Mouse (Mus musculus) liver, embryonic 12.5 days (tissue): ENCODE measurements around the gene Faxc. TPM values are rescaled to one million over a fixed set of nuclear protein-coding genes. Genes with fewer than 3 reads are reported as not detected.
A peak's percentile ranks its signal among the peaks of the same experiment; 100 is the strongest.

Experiments
- ATAC-seq: fragments of 200-750 bp; cut with Nextera tagmentation; 2 replicates; pipeline ENCODE4 v1.8.0; 2017; ENCODE audit warnings: moderate number of reproducible peaks, mild to moderate bottlenecking, moderate library complexity
- H3K27ac ChIP-seq: fragments of 300-500 bp; sonication (generic); 2 replicates; pipeline ENCODE4 v1.5.1; 2016; ENCODE audit warnings: mild to moderate bottlenecking
- H3K27me3 ChIP-seq: fragments of 300-500 bp; sonication (generic); replicated peaks from 2 replicates; pipeline ENCODE4 v1.6.1; 2016; ENCODE audit warnings: mild to moderate bottlenecking, moderate library complexity
- H3K36me3 ChIP-seq: fragments of 300-500 bp; sonication (generic); 2 replicates; pipeline ENCODE4 v1.6.1; 2016; ENCODE audit warnings: mild to moderate bottlenecking, moderate library complexity
- H3K4me1 ChIP-seq: fragments of 300-500 bp; sonication (generic); 2 replicates; pipeline ENCODE4 v1.6.1; 2016
- H3K4me2 ChIP-seq: fragments of 300-500 bp; sonication (generic); 2 replicates; pipeline ENCODE4 v1.6.1; 2016; ENCODE audit warnings: mild to moderate bottlenecking, moderate library complexity
- H3K4me3 ChIP-seq: fragments of 300-500 bp; sonication (generic); 2 replicates; pipeline ENCODE4 v1.5.1; 2016; ENCODE audit warnings: mild to moderate bottlenecking, moderate library complexity
- H3K9ac ChIP-seq: fragments of 300-500 bp; sonication (generic); 2 replicates; pipeline ENCODE4 v1.6.1; 2016; ENCODE audit warnings: mild to moderate bottlenecking, moderate library complexity
- H3K9me3 ChIP-seq: fragments of 300-500 bp; sonication (generic); replicated peaks from 2 replicates; pipeline ENCODE4 v1.6.1; 2016; ENCODE audit warnings: mild to moderate bottlenecking, moderate library complexity
- WGBS: fragments of 180-500 bp; shearing (Covaris S2); methylation state at CpG from one replicate; pipeline ENCODE4 v1.1.7; 2016; ENCODE audit not compliant: insufficient replicate concordance; 5-methylcytosine and 5-hydroxymethylcytosine counted together
- polyA plus RNA-seq: library from polyadenylated mRNA; unstranded; fragments of >200 nt; fragmentation: Nextera tagmentation; extraction: Ambion mirVana; gene quantifications from 2 replicates; pipeline ENCODE4 v1.2.1, GENCODE M21; 2016

Gene Faxc
- 0.31 and 0.36 TPM in 2 replicates for polyA plus RNA-seq

DNA sequence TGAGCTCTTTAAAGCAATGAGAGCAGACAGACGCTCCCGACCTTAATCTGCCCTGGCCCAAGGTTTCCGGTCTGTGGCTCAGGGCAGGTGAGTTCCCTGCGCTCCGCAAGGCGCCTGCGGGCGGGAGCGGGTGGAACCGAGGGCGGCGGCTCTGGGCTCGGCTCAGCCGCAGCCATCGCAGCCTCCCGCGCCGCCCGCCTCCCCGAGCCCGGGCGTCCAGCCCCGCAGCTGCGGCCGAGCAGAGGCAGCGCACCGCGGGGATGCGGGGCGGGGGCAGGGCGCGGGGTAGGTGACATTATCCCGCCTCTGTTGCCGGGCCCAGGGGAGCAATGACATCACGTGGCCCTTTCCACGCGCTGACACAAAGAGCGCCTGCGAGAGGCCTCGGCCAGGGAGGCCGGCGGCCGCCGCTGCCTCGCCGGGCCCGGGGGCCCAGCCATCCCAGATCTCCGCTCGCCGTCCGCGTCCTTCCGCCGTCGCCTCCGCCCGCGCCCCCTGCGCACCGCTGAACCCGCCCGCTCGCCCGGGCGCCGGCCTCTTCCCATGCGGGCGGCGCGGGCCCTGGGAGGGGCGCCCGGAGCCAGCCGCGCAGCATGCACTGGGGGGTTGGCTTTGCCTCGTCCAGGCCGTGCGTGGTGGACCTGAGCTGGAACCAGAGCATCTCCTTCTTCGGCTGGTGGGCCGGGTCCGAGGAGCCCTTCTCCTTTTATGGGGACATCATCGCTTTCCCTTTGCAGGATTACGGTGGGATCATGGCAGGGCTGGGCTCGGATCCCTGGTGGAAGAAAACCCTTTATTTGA lies at the start of gene Faxc:
Faxc (plus strand) TSS at position 359 of the 801 bp plus-strand sequence.
- H3K27me3 ChIP-seq, result peaks cover 44% of the 10 kb centered on the region
- peak within 1 kb of the TSS; percentile 54 for H3K4me3 ChIP-seq
- H3K9me3 ChIP-seq, result no peaks in the 10 kb centered on the region
- H3K9ac ChIP-seq, result peak within 1 kb of the TSS; percentile 29
- under 1% methylated on average over 52 of the region's 83 CpGs for WGBS
- peak within 1 kb of the TSS; percentile 71 for H3K4me2 ChIP-seq
- ATAC-seq, result peak; percentile 37; the same call in 1 of the 2 replicates
- H3K36me3 ChIP-seq, result no peaks in the 10 kb centered on the region
- H3K4me1 ChIP-seq, result no peaks in the 10 kb centered on the region
- no peak within 1 kb of the TSS for H3K27ac ChIP-seq

GRCm38 (mm10) chr4:21882806-21883205 lies 48.3 kb upstream of the Faxc start:
- Histone ChIP-seq H3K4me3 (no peak overlapping the region), H3K27ac (no peak overlapping the region), H3K27me3 (no peaks in the 10 kb centered on the region), H3K4me2 (peak overlapping the region; percentile 8; the same call in 1 of the 2 replicates), H3K9ac (no peak overlapping the region), H3K9me3 (no peaks in the 10 kb centered on the region), H3K36me3 (no peaks in the 10 kb centered on the region), H3K4me1 (peaks cover 21% of the 10 kb centered on the region)
- peak; percentile 63; the same call in 1 of the 2 replicates for ATAC-seq
- WGBS, result 72% methylated on average over 6 of the region's 6 CpGs

- Histone ChIP-seq H3K36me3 (no peaks in the 10 kb centered on the region), H3K4me2 (no peak overlapping the region), H3K4me3 (no peak overlapping the region), H3K9ac (no peak overlapping the region), H3K27me3 (no peaks in the 10 kb centered on the region), H3K4me1 (peaks cover 13% of the 10 kb centered on the region), H3K27ac (no peak overlapping the region), H3K9me3 (no peaks in the 10 kb centered on the region)
- WGBS, result 66% methylated on average over 8 of the region's 8 CpGs
- no peak for ATAC-seq
Measured at GRCm38 (mm10) chr4:21885831-21886230, 45.3 kb upstream of the Faxc start.

DNA sequence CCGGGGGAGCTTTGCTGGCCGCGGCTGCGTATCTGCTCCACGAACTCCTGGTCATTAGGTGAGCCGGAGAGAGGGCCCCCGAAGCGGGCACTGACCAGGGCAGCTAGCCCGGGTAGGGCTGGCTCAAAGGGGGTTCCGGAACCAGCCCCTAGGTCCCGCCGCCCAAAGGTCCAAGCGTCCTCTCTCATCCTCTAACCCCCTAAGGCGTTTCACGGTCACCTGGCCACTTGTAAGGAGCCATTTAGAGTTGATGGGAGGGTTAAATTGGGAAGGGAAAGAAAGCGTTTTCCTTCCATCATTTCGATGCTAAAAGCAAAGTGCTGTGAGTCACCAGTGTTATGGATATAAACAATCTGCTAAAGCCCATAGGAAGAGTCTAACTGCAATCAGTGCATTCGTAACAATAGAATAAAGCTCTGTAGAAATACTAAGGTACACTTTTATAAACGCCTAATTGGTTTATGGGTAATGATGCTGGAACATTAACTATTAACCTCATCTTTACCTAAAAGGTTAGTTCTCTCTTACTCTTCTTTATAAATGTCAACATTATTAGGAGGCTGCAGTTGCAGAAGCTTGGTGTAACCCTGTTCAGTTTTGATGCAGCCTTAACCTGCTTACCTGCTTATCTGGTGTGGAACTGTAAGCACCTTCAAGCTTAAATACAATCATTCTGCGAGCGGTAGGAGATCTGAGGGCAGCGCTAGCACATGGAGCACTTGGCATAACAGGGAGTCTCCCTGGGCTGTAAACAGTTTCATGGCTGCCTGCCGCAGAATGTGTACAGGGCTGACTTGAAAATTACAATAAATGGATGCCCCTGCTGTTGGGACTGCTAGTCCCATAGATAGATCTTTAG lies 872 bp downstream of the Faxc start:
- Histone ChIP-seq H3K4me3 (peak overlapping the region; percentile 54), H3K9me3 (no peaks in the 10 kb centered on the region), H3K36me3 (no peaks in the 10 kb centered on the region), H3K27ac (no peak overlapping the region), H3K27me3 (peaks cover 44% of the 10 kb centered on the region), H3K9ac (no peak overlapping the region), H3K4me2 (peak overlapping the region; percentile 71), H3K4me1 (no peaks in the 10 kb centered on the region)
- 21% methylated on average over 23 of the region's 23 CpGs for WGBS
- ATAC-seq, result no peak

- no peaks in the 10 kb centered on the region for H3K9me3 ChIP-seq
- no peak overlapping the region for H3K4me3 ChIP-seq
- ATAC-seq, result no peak
- H3K4me2 ChIP-seq, result no peak overlapping the region
- WGBS, result 70% methylated on average over 2 of the region's 2 CpGs
- H3K36me3 ChIP-seq, result no peaks in the 10 kb centered on the region
- no peaks in the 10 kb centered on the region for H3K4me1 ChIP-seq
- no peak overlapping the region for H3K9ac ChIP-seq
- H3K27me3 ChIP-seq, result peaks cover 32% of the 10 kb centered on the region
- no peak overlapping the region for H3K27ac ChIP-seq
Measured at GRCm38 (mm10) chr4:21935378-21935777, 4.2 kb downstream of the Faxc start.

DNA sequence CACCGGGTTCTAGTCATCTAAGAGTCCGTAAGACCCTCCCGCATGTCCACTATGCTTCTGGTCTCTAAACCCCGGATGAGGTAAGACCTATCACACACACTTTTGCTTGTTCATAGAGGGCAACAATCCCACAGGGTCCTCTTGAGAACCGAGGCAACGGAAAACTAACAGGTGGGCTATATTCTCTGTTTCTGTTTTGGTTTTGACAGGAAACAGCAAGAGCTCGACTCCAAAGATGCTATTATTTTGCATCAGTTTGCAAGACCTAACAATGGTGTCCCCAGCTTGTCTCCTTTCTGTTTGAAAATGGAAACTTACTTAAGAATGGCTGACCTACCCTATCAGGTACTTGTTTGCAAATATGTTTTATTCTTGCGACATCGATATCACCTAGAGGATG lies 5.3 kb downstream of the Faxc start:
- 69% methylated on average over 9 of the region's 9 CpGs for WGBS
- H3K4me2 ChIP-seq, result no peak overlapping the region

GRCm38 (mm10) chr4:21937890-21938289 lies 6.8 kb downstream of the Faxc start:
- H3K36me3 ChIP-seq, result no peaks in the 10 kb centered on the region
- no peak overlapping the region for H3K27ac ChIP-seq
- no peaks in the 10 kb centered on the region for H3K9me3 ChIP-seq
- WGBS, result 74% methylated on average over 8 of the region's 8 CpGs
- no peak overlapping the region for H3K4me2 ChIP-seq
- H3K4me1 ChIP-seq, result no peaks in the 10 kb centered on the region
- H3K9ac ChIP-seq, result no peak overlapping the region
- H3K4me3 ChIP-seq, result no peak overlapping the region
- peaks cover 7% of the 10 kb centered on the region; the same call in 1 of the 2 replicates for H3K27me3 ChIP-seq
- ATAC-seq, result no peak

More for the DNA sequence above, 5.3 kb downstream of the Faxc start:
- Histone ChIP-seq H3K4me3 (no peak overlapping the region), H3K9ac (no peak overlapping the region), H3K4me1 (no peaks in the 10 kb centered on the region), H3K27me3 (peaks cover 22% of the 10 kb centered on the region), H3K9me3 (no peaks in the 10 kb centered on the region), H3K27ac (no peak overlapping the region), H3K36me3 (no peaks in the 10 kb centered on the region)
- no peak for ATAC-seq

DNA sequence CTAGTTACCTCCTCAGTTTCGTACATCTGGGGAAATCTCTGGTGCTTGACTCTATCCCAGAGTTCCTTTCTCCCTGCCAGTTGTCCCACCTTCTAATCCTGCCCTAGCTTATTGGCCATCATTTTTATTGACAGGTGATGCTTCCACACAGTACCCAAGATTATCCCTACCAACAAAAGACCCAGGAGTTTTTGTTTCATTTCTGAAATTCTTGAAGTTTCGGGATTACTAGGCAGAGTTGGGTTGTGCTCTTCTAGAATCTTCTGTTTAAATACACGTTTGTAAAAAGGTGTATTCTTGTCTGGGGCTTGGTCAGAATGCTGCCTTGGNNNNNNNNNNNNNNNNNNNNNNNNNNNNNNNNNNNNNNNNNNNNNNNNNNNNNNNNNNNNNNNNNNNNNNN lies 13.5 kb downstream of the Faxc start:
- H3K9me3 ChIP-seq, result no peaks in the 10 kb centered on the region
- no peak overlapping the region for H3K27ac ChIP-seq
- no peaks in the 10 kb centered on the region for H3K27me3 ChIP-seq
- H3K4me2 ChIP-seq, result no peak overlapping the region
- no peak overlapping the region for H3K9ac ChIP-seq
- ATAC-seq, result no peak
- no peaks in the 10 kb centered on the region for H3K36me3 ChIP-seq
- H3K4me3 ChIP-seq, result no peak overlapping the region
- H3K4me1 ChIP-seq, result no peaks in the 10 kb centered on the region
- 57% methylated on average over 3 of the region's 3 CpGs for WGBS

DNA sequence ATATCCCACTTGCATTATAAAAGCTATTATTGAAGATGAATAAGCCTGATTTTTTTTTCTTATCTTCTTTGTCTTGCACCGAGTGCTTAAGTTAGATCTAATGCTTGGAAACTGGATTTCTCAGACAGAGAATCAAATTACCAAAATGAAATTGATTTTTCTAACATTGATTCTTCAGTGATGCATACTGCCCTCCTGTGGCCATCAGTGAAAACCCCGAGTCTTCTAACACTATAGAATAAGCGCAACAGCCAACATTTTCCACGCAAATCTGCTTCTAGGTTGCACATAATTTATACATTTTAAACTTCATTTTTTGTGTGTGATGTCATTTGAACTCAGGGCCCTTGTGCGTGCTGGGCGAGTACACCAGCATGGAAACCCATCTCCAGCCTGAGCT lies 20.3 kb downstream of the Faxc start:
- no peaks in the 10 kb centered on the region for H3K9me3 ChIP-seq
- no peak overlapping the region for H3K9ac ChIP-seq
- no peak overlapping the region for H3K27ac ChIP-seq
- H3K4me1 ChIP-seq, result no peaks in the 10 kb centered on the region
- H3K36me3 ChIP-seq, result no peaks in the 10 kb centered on the region
- no peak overlapping the region for H3K4me2 ChIP-seq
- ATAC-seq, result no peak
- WGBS, result 35% methylated on average over 6 of the region's 6 CpGs
- H3K4me3 ChIP-seq, result no peak overlapping the region
- H3K27me3 ChIP-seq, result no peaks in the 10 kb centered on the region

GRCm38 (mm10) chr4:21952255-21952654 lies 21.1 kb downstream of the Faxc start:
- H3K36me3 ChIP-seq, result no peaks in the 10 kb centered on the region
- H3K27me3 ChIP-seq, result no peaks in the 10 kb centered on the region
- H3K9ac ChIP-seq, result no peak overlapping the region
- no peak overlapping the region for H3K4me2 ChIP-seq
- ATAC-seq, result no peak
- H3K4me1 ChIP-seq, result no peaks in the 10 kb centered on the region
- H3K9me3 ChIP-seq, result no peaks in the 10 kb centered on the region
- H3K27ac ChIP-seq, result no peak overlapping the region
- WGBS, result 23% methylated on average over 2 of the region's 2 CpGs
- no peak overlapping the region for H3K4me3 ChIP-seq

- no peak overlapping the region for H3K4me3 ChIP-seq
- no peak for ATAC-seq
- no peak overlapping the region for H3K4me2 ChIP-seq
- 41% methylated on average over 7 of the region's 7 CpGs for WGBS
- no peaks in the 10 kb centered on the region for H3K27me3 ChIP-seq
- no peaks in the 10 kb centered on the region for H3K9me3 ChIP-seq
- H3K27ac ChIP-seq, result no peak overlapping the region
- H3K36me3 ChIP-seq, result no peaks in the 10 kb centered on the region
- H3K4me1 ChIP-seq, result no peaks in the 10 kb centered on the region
- H3K9ac ChIP-seq, result no peak overlapping the region
Measured at GRCm38 (mm10) chr4:21957570-21958321, 26.6 kb downstream of the Faxc start.
